Mouse (Mus musculus): Measurements from ENCODE around the gene Flt1. TPM values are rescaled to one million over a fixed set of nuclear protein-coding genes. Genes with fewer than 3 reads are reported as not detected.
"Not testable (repeated sequence)": the region's sequence is repeated elsewhere in the genome, so short reads cannot be mapped to it uniquely, and the experiment has no call there.

Gene Flt1
- total RNA-seq, 1 experiment, result 5.1 TPM

DNA sequence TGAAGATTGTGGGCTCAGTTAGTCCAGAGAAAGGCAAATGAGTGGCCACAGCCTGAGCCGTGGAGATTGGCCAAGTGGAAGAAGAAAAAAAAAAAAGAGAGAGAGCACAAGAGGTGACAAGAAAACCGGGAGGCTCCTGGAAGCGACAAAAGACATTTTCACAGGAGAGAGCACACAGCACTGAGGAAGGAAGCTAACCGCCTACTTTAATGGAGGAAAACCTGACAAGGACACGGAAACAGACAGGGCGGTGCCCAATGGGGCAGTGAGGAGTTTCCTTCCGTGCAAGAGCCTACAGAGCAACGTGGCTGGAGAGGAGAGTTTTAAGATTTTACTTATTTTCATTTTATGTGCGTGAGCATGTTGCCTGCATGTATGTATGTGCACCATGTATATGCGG is 107.6 kb downstream of the Flt1 start:
- peaks cover 0 to 8% of the 10 kb centered on the region in 2 experiments; a peak in 2 of 4 replicates for H3K4me1 ChIP-seq (ENCODE audit: control insufficient read depth in 2 of 2, insufficient read depth in 2 of 2, low read length in 2 of 2, poor library complexity in 1 of 2)
- H3K36me3 ChIP-seq (ENCODE audit: control insufficient read depth, insufficient read depth, low read length, poor library complexity, severe bottlenecking), result no peaks in the 10 kb centered on the region
- TF ChIP-seq ZC3H11A (IDR thresholded peaks at IDR 0.05; ENCODE audit: borderline replicate concordance, low read depth, low read length) (no peak), ZNF384 (IDR thresholded peaks at IDR 0.05; ENCODE audit: low read depth, low read length) (no peak), HCFC1 (IDR thresholded peaks at IDR 0.05; ENCODE audit: borderline replicate concordance, insufficient read depth, low read length) (no peak), MAFK (IDR thresholded peaks at IDR 0.05; ENCODE audit: insufficient read depth, low read depth, low read length) (no peak), CHD2 (IDR thresholded peaks at IDR 0.05; ENCODE audit: low read depth, low read length) (no peak)
- no peak overlapping the region for H3K9ac ChIP-seq (ENCODE audit: insufficient read depth, low read depth, low read length, poor library complexity, severe bottlenecking)
- H3K9me3 ChIP-seq (ENCODE audit: control insufficient read depth, insufficient read depth, low read depth, low read length), result no peaks in the 10 kb centered on the region
- no peak overlapping the region for H3K4me3 ChIP-seq (ENCODE audit: insufficient read depth in 1 of 2, low read depth in 1 of 2, low read length in 2 of 2, poor library complexity in 1 of 2, severe bottlenecking in 1 of 2)
- in situ Hi-C loops (cut with MboI; ENCODE audit: low sequenced_read_pairs in 2 of 2, unreplicated experiment in 2 of 2), result no loop called here
- no peak overlapping the region for H3K27ac ChIP-seq (ENCODE audit: insufficient read depth, low read depth, low read length, poor library complexity, severe bottlenecking)
- no peak for DNase-seq (ENCODE audit: low read depth, low spot score)

- no peak overlapping the region for H3K4me3 ChIP-seq (ENCODE audit: insufficient read depth in 1 of 2, low read depth in 1 of 2, low read length in 2 of 2, poor library complexity in 1 of 2, severe bottlenecking in 1 of 2)
- TF ChIP-seq MAFK (IDR thresholded peaks at IDR 0.05; ENCODE audit: insufficient read depth, low read depth, low read length) (no peak), CHD2 (IDR thresholded peaks at IDR 0.05; ENCODE audit: low read depth, low read length) (no peak), HCFC1 (IDR thresholded peaks at IDR 0.05; ENCODE audit: borderline replicate concordance, insufficient read depth, low read length) (no peak), ZC3H11A (IDR thresholded peaks at IDR 0.05; ENCODE audit: borderline replicate concordance, low read depth, low read length) (no peak), ZNF384 (IDR thresholded peaks at IDR 0.05; ENCODE audit: low read depth, low read length) (no peak)
- in situ Hi-C loops (cut with MboI; ENCODE audit: low sequenced_read_pairs in 2 of 2, unreplicated experiment in 2 of 2), result no loop called here
- DNase-seq (ENCODE audit: low read depth, low spot score), result no peak
- H3K36me3 ChIP-seq (ENCODE audit: control insufficient read depth, insufficient read depth, low read length, poor library complexity, severe bottlenecking), result no peaks in the 10 kb centered on the region
- H3K9me3 ChIP-seq (ENCODE audit: control insufficient read depth, insufficient read depth, low read depth, low read length), result peaks cover 3% of the 10 kb centered on the region
- peaks cover 0 to 8% of the 10 kb centered on the region in 2 experiments; a peak in 2 of 4 replicates for H3K4me1 ChIP-seq (ENCODE audit: control insufficient read depth in 2 of 2, insufficient read depth in 2 of 2, low read length in 2 of 2, poor library complexity in 1 of 2)
- H3K9ac ChIP-seq (ENCODE audit: insufficient read depth, low read depth, low read length, poor library complexity, severe bottlenecking), result no peak overlapping the region
- H3K27ac ChIP-seq (ENCODE audit: insufficient read depth, low read depth, low read length, poor library complexity, severe bottlenecking), result no peak overlapping the region
Measured at GRCm38 (mm10) chr5:147616450-147616849, 109.4 kb downstream of the Flt1 start.

- TF ChIP-seq ZC3H11A (IDR thresholded peaks at IDR 0.05; ENCODE audit: borderline replicate concordance, low read depth, low read length) (no peak), ZNF384 (IDR thresholded peaks at IDR 0.05; ENCODE audit: low read depth, low read length) (no peak), HCFC1 (IDR thresholded peaks at IDR 0.05; ENCODE audit: borderline replicate concordance, insufficient read depth, low read length) (no peak)
Measured at GRCm38 (mm10) chr5:147614659-147615058, 111.2 kb downstream of the Flt1 start.

GRCm38 (mm10) chr5:147611348-147611747 is 114.5 kb downstream of the Flt1 start:
- in situ Hi-C loops (cut with MboI; ENCODE audit: low sequenced_read_pairs in 2 of 2, unreplicated experiment in 2 of 2); H3K4me1 ChIP-seq (ENCODE audit: control insufficient read depth in 2 of 2, insufficient read depth in 2 of 2, low read length in 2 of 2, poor library complexity in 1 of 2); DNase-seq (ENCODE audit: low read depth, low spot score); H3K9me3 ChIP-seq (ENCODE audit: control insufficient read depth, insufficient read depth, low read depth, low read length); H3K4me3 ChIP-seq (ENCODE audit: insufficient read depth in 1 of 2, low read depth in 1 of 2, low read length in 2 of 2, poor library complexity in 1 of 2, severe bottlenecking in 1 of 2); H3K9ac ChIP-seq (ENCODE audit: insufficient read depth, low read depth, low read length, poor library complexity, severe bottlenecking); H3K36me3 ChIP-seq (ENCODE audit: control insufficient read depth, insufficient read depth, low read length, poor library complexity, severe bottlenecking); H3K27ac ChIP-seq (ENCODE audit: insufficient read depth, low read depth, low read length, poor library complexity, severe bottlenecking): not testable (repeated sequence)

More at GRCm38 (mm10) chr5:147614659-147615058, 111.2 kb downstream of the Flt1 start:
- 0 out of 4 replicates have a peak, but pooled peaks cover 0 to 3% of the 10 kb centered on the region in 2 experiments for H3K4me1 ChIP-seq (ENCODE audit: control insufficient read depth in 2 of 2, insufficient read depth in 2 of 2, low read length in 2 of 2, poor library complexity in 1 of 2)
- no peak for DNase-seq (ENCODE audit: low read depth, low spot score)
- no peaks in the 10 kb centered on the region for H3K36me3 ChIP-seq (ENCODE audit: control insufficient read depth, insufficient read depth, low read length, poor library complexity, severe bottlenecking)
- no peak overlapping the region for H3K4me3 ChIP-seq (ENCODE audit: insufficient read depth in 1 of 2, low read depth in 1 of 2, low read length in 2 of 2, poor library complexity in 1 of 2, severe bottlenecking in 1 of 2)
- H3K27ac ChIP-seq (ENCODE audit: insufficient read depth, low read depth, low read length, poor library complexity, severe bottlenecking), result no peak overlapping the region
- no peak overlapping the region for H3K9ac ChIP-seq (ENCODE audit: insufficient read depth, low read depth, low read length, poor library complexity, severe bottlenecking)
- peaks cover 6% of the 10 kb centered on the region for H3K9me3 ChIP-seq (ENCODE audit: control insufficient read depth, insufficient read depth, low read depth, low read length)
- in situ Hi-C loops (cut with MboI; ENCODE audit: low sequenced_read_pairs in 2 of 2, unreplicated experiment in 2 of 2), result no loop called here

DNA sequence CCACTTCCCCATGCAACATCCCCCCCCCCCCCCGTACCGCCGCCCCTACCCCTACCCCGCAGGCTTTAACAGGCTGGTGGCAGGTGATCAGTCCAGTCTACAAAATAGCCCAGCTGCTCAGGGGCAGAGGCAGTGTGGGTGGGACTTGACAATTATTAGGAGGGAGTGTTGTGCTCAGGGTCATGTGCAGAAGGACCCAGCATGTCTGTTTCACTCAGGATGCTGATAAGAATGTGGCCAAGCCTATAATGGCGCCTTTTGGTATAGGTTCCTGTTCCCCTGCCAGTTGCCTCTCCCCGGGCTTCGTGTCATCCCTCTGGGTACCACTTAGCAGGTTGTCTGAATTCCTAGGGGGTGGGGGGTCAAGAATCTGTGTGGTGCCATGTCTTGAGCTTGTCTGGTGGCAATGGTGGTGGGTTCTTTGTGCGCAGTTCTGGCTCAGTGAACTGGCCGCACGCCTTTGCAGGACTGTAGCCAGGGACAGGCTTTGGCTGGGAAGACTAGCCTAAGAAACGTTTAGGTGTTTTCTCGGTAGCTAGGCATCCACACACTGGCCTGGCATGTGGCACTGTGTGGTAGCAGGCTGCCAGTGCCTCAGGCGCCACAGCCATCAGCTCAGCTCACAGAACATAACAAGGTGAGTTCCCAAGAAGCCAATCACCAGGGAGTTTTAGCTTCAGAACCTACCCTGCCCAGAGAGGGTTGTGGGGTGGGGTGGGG is 118.4 kb downstream of the Flt1 start:
- in situ Hi-C loops (cut with MboI; ENCODE audit: low sequenced_read_pairs in 2 of 2, unreplicated experiment in 2 of 2), result no loop called here
- H3K36me3 ChIP-seq (ENCODE audit: control insufficient read depth, insufficient read depth, low read length, poor library complexity, severe bottlenecking), result no peaks in the 10 kb centered on the region
- H3K9me3 ChIP-seq (ENCODE audit: control insufficient read depth, insufficient read depth, low read depth, low read length), result peaks cover 6% of the 10 kb centered on the region
- no peak overlapping the region for H3K9ac ChIP-seq (ENCODE audit: insufficient read depth, low read depth, low read length, poor library complexity, severe bottlenecking)
- no peak overlapping the region for H3K27ac ChIP-seq (ENCODE audit: insufficient read depth, low read depth, low read length, poor library complexity, severe bottlenecking)
- H3K4me3 ChIP-seq (ENCODE audit: insufficient read depth in 1 of 2, low read depth in 1 of 2, low read length in 2 of 2, poor library complexity in 1 of 2, severe bottlenecking in 1 of 2), result no peak overlapping the region
- no peak for TF ChIP-seq ZNF384 (IDR thresholded peaks at IDR 0.05; ENCODE audit: low read depth, low read length)
- TF ChIP-seq CHD2 (IDR thresholded peaks at IDR 0.05; ENCODE audit: low read depth, low read length), result no peak
- no peak for TF ChIP-seq ZC3H11A (IDR thresholded peaks at IDR 0.05; ENCODE audit: borderline replicate concordance, low read depth, low read length)
- no peak for TF ChIP-seq HCFC1 (IDR thresholded peaks at IDR 0.05; ENCODE audit: borderline replicate concordance, insufficient read depth, low read length)
- DNase-seq (ENCODE audit: low read depth, low spot score), result no peak
- H3K4me1 ChIP-seq (ENCODE audit: control insufficient read depth in 2 of 2, insufficient read depth in 2 of 2, low read length in 2 of 2, poor library complexity in 1 of 2), result peaks cover 0 to 2% of the 10 kb centered on the region in 2 experiments; a peak in 1 of 4 replicates
